Mouse (Mus musculus) G1E (cell line): Measurements from ENCODE around the gene Dolpp1. TPM values are rescaled to one million over a fixed set of nuclear protein-coding genes. Genes with fewer than 3 reads are reported as not detected.

Experiments used
- ATAC-seq: 2 replicates; pipeline ENCODE4 v1.8.0; 2016; ENCODE audit warnings: mild to moderate bottlenecking; ENCODE audit not compliant: insufficient number of reproducible peaks, poor library complexity, low FRiP score, severe bottlenecking; ENCODE audit errors: extremely low read depth
- DNase-seq: peaks from one replicate; pipeline ENCODE4 v3.0.0; 2012; ENCODE audit warnings: low spot score
- H3K27me3 ChIP-seq: 2 replicates; pipeline ENCODE4 v1.6.1; 2012; ENCODE audit warnings: mild to moderate bottlenecking, low read length, inconsistent platforms; ENCODE audit not compliant: insufficient read depth
- H3K36me3 ChIP-seq: replicated peaks from 2 replicates; pipeline ENCODE3; 2012; ENCODE audit warnings: mild to moderate bottlenecking, inconsistent platforms
- H3K4me1 ChIP-seq: 2 replicates; pipeline ENCODE4 v1.6.1; 2012; ENCODE audit warnings: low read depth, low read length, inconsistent platforms, mixed read lengths; ENCODE audit not compliant: insufficient read depth
- H3K4me3 ChIP-seq: 2 replicates; pipeline ENCODE4 v1.5.1; 2012; ENCODE audit warnings: low read depth, mild to moderate bottlenecking, inconsistent platforms, low read length, moderate library complexity, mixed read lengths
- H3K9me3 ChIP-seq: replicated peaks from 2 replicates; pipeline ENCODE4 v1.6.1; 2012; ENCODE audit warnings: inconsistent platforms
- CTCF ChIP-seq: IDR thresholded peaks from 2 replicates; pipeline ENCODE4 v1.5.1; 2012; ENCODE audit warnings: low read depth, low read length, inconsistent platforms, mixed read lengths
- GATA1 ChIP-seq: IDR thresholded peaks from 2 replicates; pipeline ENCODE4 v1.6.1; 2012; ENCODE audit warnings: borderline replicate concordance, low read length, inconsistent platforms, mixed read lengths
- GATA2 ChIP-seq: IDR thresholded peaks from 2 replicates; pipeline ENCODE4 v1.6.1; 2012; ENCODE audit warnings: low read depth, low read length, inconsistent platforms, borderline replicate concordance
- POLR2AphosphoS5 ChIP-seq: IDR thresholded peaks from 2 replicates; pipeline ENCODE4 v1.6.1; 2012; ENCODE audit warnings: low read depth, low read length, inconsistent platforms; ENCODE audit not compliant: insufficient replicate concordance
- TAL1 ChIP-seq: conservative IDR thresholded peaks from 2 replicates; pipeline ENCODE4 v1.6.1; 2012; ENCODE audit warnings: low read depth, low read length, inconsistent platforms, mixed read lengths
- polyA plus RNA-seq: library from polyadenylated mRNA; stranded (reverse); fragments of >175 nt; gene quantifications from 2 replicates; pipeline ENCODE4 v1.2.3, GENCODE M21; 2012
- total RNA-seq, 2 experiments: library from RNA; stranded (forward) in 1 of 2; stranded (reverse) in 1 of 2; fragments of 200-1000 nt in 1 of 2; fragments of >200 nt in 1 of 2; fragmentation: Nextera tagmentation in 1 of 2; gene quantifications; 2 replicates each; pipeline ENCODE4 v1.2.3; 2014 to 2017

Dolpp1 gene
- total and polyA plus RNA-seq, 3 experiments = 17.3 to 25.8 (median 23.2) TPM

DNA sequence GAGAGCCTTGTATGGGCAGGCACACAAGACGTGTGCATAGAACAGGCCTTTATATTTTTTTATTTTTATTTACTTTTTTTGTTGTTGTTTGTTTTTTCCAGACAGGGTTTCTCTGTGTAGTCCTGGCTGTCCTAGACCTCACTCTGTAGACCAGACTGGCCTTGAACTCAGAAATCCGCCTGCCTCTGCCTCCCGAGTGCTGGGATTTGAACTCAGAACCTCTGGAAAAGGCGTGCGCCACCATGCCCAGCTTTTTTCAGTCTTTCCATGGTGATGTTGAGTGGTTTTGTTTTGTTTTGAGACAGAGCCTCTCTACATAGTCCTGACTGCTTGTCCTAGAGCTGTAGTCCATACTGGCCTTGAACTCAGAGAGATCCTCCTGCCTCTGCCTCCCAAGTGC lies 19.3 kb upstream of the Dolpp1 start:
- DNase-seq = no peak
- TF ChIP-seq GATA2 (no peak), POLR2AphosphoS5 (no peak), TAL1 (no peak), GATA1 (no peak), CTCF (no peak)

DNA sequence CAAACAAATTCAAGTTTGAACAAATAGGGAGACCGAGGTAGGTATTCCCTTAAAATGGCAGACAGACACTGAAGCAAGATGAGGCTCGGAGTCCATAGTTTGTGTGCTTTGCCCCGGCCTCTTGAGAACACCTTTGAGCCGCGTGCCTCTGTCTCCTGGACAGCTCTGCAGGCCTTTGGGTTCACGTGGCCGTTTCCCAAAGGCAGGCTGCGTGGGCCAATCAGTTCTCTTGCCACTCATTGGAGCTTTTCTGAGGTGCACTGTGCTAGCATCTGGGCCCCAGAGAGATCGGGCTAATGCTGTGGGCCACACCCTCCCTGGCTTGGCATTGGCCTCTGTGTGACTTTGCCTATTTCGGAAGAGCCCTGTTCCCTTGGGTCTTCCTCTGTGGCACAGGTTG lies 16.2 kb upstream of the Dolpp1 start:
- DNase-seq = no peak
- Histone ChIP-seq H3K9me3 (no peaks in the 10 kb centered on the region), H3K36me3 (peaks cover 94% of the 10 kb centered on the region), H3K4me1 (peaks cover 33% of the 10 kb centered on the region), H3K27me3 (no peaks in the 10 kb centered on the region), H3K4me3 (no peak overlapping the region)
- no peak for TF ChIP-seq TAL1
- no peak for TF ChIP-seq POLR2AphosphoS5
- no peak for TF ChIP-seq GATA1
- TF ChIP-seq CTCF = no peak
- no peak for TF ChIP-seq GATA2
- ATAC-seq = no peak

More for the DNA sequence above, 19.3 kb upstream of the Dolpp1 start:
- peaks cover 8% of the 10 kb centered on the region; the same call in 1 of the 2 replicates for H3K4me1 ChIP-seq
- H3K27me3 ChIP-seq = no peaks in the 10 kb centered on the region
- H3K36me3 ChIP-seq = peaks cover 95% of the 10 kb centered on the region
- no peak for ATAC-seq
- H3K9me3 ChIP-seq = no peaks in the 10 kb centered on the region
- no peak overlapping the region for H3K4me3 ChIP-seq

DNA sequence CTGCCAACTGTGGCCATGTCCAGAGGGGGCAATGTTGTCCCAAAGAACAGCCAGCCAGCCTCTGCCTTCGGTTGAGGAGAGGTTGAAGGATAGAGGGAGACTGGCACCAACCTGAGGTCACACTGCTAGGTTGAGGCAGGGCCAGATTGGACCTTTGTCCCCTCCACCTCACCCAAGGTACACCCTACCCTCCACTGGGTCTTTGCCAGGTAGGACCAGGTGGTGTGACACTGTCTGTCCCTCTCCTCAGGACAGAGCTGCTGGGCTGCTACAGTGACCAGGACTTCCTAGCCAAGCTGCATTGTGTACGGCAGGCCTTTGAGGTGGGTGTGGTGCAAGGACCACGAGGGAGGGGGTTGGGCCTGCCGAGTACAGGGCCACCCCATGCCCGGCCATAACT lies 14.3 kb upstream of the Dolpp1 start:
- no peak for TF ChIP-seq GATA2
- TF ChIP-seq TAL1 = no peak
- TF ChIP-seq POLR2AphosphoS5 = no peak
- TF ChIP-seq CTCF = no peak
- TF ChIP-seq GATA1 = no peak
- H3K4me3 ChIP-seq = no peak overlapping the region
- no peaks in the 10 kb centered on the region for H3K27me3 ChIP-seq
- ATAC-seq (no peak), DNase-seq (no peak)
- H3K4me1 ChIP-seq = peaks cover 44% of the 10 kb centered on the region
- peaks cover 96% of the 10 kb centered on the region for H3K36me3 ChIP-seq
- no peaks in the 10 kb centered on the region for H3K9me3 ChIP-seq

DNA sequence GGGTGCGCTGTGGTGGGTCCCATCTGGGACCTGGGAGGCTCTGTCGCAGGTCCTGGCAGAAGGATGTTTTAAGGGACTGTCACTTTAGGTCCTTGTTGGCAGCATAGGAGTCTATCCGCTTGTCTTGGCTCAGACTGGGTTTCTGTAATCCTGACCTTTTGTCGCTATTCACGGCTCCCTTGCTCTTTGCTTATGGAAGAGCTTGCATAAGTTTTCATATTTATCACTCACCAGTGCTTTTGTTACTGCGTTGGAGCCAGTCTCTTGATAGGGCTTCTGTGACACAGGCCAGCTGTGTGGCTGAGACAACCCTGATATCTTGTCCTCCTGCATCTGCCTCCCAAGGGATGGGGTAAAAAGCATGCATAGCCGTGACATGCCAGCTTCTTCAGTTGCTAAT lies 12.7 kb upstream of the Dolpp1 start:
- DNase-seq (no peak), ATAC-seq (no peak)
- Histone ChIP-seq H3K4me1 (peaks cover 45% of the 10 kb centered on the region), H3K27me3 (no peaks in the 10 kb centered on the region), H3K9me3 (no peaks in the 10 kb centered on the region), H3K4me3 (no peak overlapping the region), H3K36me3 (peaks cover 98% of the 10 kb centered on the region)
- no peak for TF ChIP-seq CTCF
- TF ChIP-seq GATA2 = no peak
- no peak for TF ChIP-seq GATA1

DNA sequence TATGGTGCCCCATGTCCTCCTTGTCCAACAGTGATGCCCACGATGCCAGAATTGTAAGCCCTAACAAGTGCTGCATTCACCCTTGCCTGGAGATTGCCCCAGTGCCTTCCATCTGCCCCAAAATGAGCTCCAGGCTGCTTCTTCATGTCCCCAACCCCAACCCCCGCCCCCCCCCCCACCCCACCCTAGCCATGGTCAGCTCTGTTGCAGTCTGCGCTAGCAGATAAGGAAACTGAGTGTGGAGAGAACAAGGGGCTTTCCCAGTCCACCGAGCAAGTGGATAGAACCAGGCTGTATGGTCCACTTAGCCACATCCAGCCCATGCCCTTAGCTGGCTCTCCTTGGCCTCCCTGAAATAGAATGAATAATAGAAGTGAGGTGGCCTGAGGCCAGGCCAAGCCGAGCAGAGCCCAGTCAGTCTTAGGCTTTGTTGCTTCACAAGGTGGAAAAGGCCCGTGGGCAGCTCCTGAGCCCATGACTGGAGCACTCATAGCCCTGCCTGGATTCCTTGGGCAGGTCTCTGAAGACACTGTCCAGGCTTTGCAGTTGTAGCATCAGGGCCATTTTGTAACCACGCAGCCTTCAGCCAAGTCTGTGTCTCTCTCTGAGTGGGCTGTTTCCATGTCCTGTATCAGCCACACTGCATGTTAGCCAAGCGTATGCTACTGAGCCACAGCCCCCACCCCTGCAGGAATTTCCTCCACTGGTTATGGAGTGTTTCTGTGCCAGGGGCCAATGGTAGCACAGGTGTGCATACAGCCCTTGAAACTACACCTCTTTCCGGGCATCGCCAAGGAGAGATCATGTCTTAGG lies 11.3 kb upstream of the Dolpp1 start:
- Histone ChIP-seq H3K27me3 (no peaks in the 10 kb centered on the region), H3K4me1 (peaks cover 52% of the 10 kb centered on the region), H3K9me3 (no peaks in the 10 kb centered on the region), H3K4me3 (peak overlapping the region; percentile 34; the same call in 1 of the 2 replicates), H3K36me3 (peaks cover 99% of the 10 kb centered on the region)
- DNase-seq (no peak), ATAC-seq (no peak)
- no peak for TF ChIP-seq CTCF
- no peak for TF ChIP-seq GATA2
- no peak for TF ChIP-seq POLR2AphosphoS5
- TF ChIP-seq TAL1 = 0 out of 2 replicates have a peak, but pooled peaks have one; percentile 19
- no peak for TF ChIP-seq GATA1

DNA sequence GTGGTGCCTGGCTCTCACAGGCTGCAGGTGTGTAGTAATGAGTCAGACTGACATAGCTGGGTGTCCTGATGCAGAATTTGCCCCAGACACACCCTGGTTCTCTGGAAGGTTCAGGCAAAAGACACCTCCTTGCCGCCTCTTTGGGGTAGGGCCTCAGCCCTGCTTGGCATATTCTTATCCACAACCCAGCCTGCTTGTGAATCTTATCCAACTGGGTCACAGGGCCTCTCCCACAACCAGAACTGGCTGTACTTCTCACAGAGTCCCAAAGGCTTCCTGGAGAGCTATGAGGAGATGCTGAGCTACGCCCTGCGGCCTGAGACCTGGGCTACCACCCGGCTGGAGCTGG lies 10.7 kb upstream of the Dolpp1 start:
- no peak overlapping the region for H3K4me3 ChIP-seq
- no peaks in the 10 kb centered on the region for H3K9me3 ChIP-seq
- no peak for DNase-seq
- peaks cover 49% of the 10 kb centered on the region for H3K4me1 ChIP-seq
- H3K36me3 ChIP-seq = peaks cover 98% of the 10 kb centered on the region
- ATAC-seq = no peak
- H3K27me3 ChIP-seq = no peaks in the 10 kb centered on the region
- TF ChIP-seq GATA1 = no peak
- no peak for TF ChIP-seq POLR2AphosphoS5
- TF ChIP-seq GATA2 = no peak
- no peak for TF ChIP-seq CTCF
- TF ChIP-seq TAL1 = no peak
